Mouse (Mus musculus): ENCODE measurements around the gene Ccdc92b. TPM values are rescaled to one million over a fixed set of nuclear protein-coding genes. Genes with fewer than 3 reads are reported as not detected.

Ccdc92b gene
- total and polyA plus RNA-seq, 3 experiments: not detected

- TF ChIP-seq JUND (conservative IDR thresholded peaks at IDR 0.05; ENCODE audit: low read depth, low read length): peak; percentile 64
- TF ChIP-seq JUN (IDR thresholded peaks at IDR 0.05; ENCODE audit: insufficient read depth, low read depth, low read length): peak; percentile 18; the same call in 1 of the 2 replicates
- TF ChIP-seq MAZ (IDR thresholded peaks at IDR 0.05; ENCODE audit: low read depth, low read length): no peak
- TF ChIP-seq CHD2 (IDR thresholded peaks at IDR 0.05; ENCODE audit: low read length): no peak
- Histone ChIP-seq H3K4me2 (ENCODE audit: insufficient read depth, low read depth, poor library complexity, severe bottlenecking) (no peak overlapping the region), H3K9me3 (replicated peaks; ENCODE audit: low read length) (peaks cover 17% of the 10 kb centered on the region), H3K9ac (ENCODE audit: insufficient read depth, low read depth) (no peak overlapping the region), H3K27me3 (replicated peaks) (no peaks in the 10 kb centered on the region), H3K4me3 (replicated peaks in 1 of 3; ENCODE audit: low read depth in 2 of 3, low read length in 2 of 3, poor library complexity in 1 of 3) (no peak overlapping the region), H3K79me2 (replicated peaks; ENCODE audit: control insufficient read depth, extremely low read depth, insufficient read depth, poor library complexity, severe bottlenecking) (peaks cover 57% of the 10 kb centered on the region), H3K27ac (ENCODE audit: insufficient read depth, low read depth) (no peak overlapping the region), H3K4me1 (ENCODE audit: control insufficient read depth in 1 of 2, insufficient read depth in 2 of 2) (peaks cover 28 to 49% of the 10 kb centered on the region in 2 experiments), H3K36me3 (replicated peaks in 1 of 2; ENCODE audit: control insufficient read depth in 1 of 2, insufficient read depth in 1 of 2, low read length in 1 of 2) (peaks cover 47 to 99% of the 10 kb centered on the region in 2 experiments)
- DNase-seq (ENCODE audit: extremely low read depth): no peak
- in situ Hi-C loops (cut with MboI; ENCODE audit: low pct_ligation_motif_present, low pct_unique_long_range_greater_than_20kb, low sequenced_read_pairs) (no loop called here), dilution Hi-C loops (cut with MboI; ENCODE audit: extremely low pct_ligation_motif_present, extremely low pct_unique_long_range_greater_than_20kb, low sequenced_read_pairs) (no loop called here)
These were observed 36.5 kb downstream of the Ccdc92b start for GRCm38 (mm10) chr11:74655941-74656340.

GRCm38 (mm10) chr11:74660336-74660735 is 40.9 kb downstream of the Ccdc92b start:
- Histone ChIP-seq H3K9ac (ENCODE audit: insufficient read depth, low read depth) (no peak overlapping the region), H3K79me2 (replicated peaks; ENCODE audit: control insufficient read depth, extremely low read depth, insufficient read depth, poor library complexity, severe bottlenecking) (peaks cover 13% of the 10 kb centered on the region), H3K4me3 (replicated peaks in 1 of 3; ENCODE audit: low read depth in 2 of 3, low read length in 2 of 3, poor library complexity in 1 of 3) (no peak overlapping the region), H3K4me2 (ENCODE audit: insufficient read depth, low read depth, poor library complexity, severe bottlenecking) (no peak overlapping the region), H3K4me1 (ENCODE audit: control insufficient read depth in 1 of 2, insufficient read depth in 2 of 2) (peaks cover 6% of the 10 kb centered on the region in 2 experiments; a peak in 2 of 4 replicates), H3K9me3 (replicated peaks; ENCODE audit: low read length) (peaks cover 17% of the 10 kb centered on the region), H3K27ac (ENCODE audit: insufficient read depth, low read depth) (no peak overlapping the region), H3K36me3 (replicated peaks in 1 of 2; ENCODE audit: control insufficient read depth in 1 of 2, insufficient read depth in 1 of 2, low read length in 1 of 2) (peaks cover 86 to 100% of the 10 kb centered on the region in 2 experiments), H3K27me3 (replicated peaks) (no peaks in the 10 kb centered on the region)
- dilution Hi-C loops (cut with MboI; ENCODE audit: extremely low pct_ligation_motif_present, extremely low pct_unique_long_range_greater_than_20kb, low sequenced_read_pairs) (no loop called here), in situ Hi-C loops (cut with MboI; ENCODE audit: low pct_ligation_motif_present, low pct_unique_long_range_greater_than_20kb, low sequenced_read_pairs) (no loop called here)
- no peak for DNase-seq (ENCODE audit: extremely low read depth)
- TF ChIP-seq IRF4 (IDR thresholded peaks at IDR 0.05; ENCODE audit: low read depth, low read length): no peak
- TF ChIP-seq CHD1 (IDR thresholded peaks at IDR 0.05; ENCODE audit: low read depth, low read length): no peak
- no peak for TF ChIP-seq JUND (conservative IDR thresholded peaks at IDR 0.05; ENCODE audit: low read depth, low read length)
- no peak for TF ChIP-seq POLR2AphosphoS2 (IDR thresholded peaks at IDR 0.05; ENCODE audit: low read depth, low read length)

DNA sequence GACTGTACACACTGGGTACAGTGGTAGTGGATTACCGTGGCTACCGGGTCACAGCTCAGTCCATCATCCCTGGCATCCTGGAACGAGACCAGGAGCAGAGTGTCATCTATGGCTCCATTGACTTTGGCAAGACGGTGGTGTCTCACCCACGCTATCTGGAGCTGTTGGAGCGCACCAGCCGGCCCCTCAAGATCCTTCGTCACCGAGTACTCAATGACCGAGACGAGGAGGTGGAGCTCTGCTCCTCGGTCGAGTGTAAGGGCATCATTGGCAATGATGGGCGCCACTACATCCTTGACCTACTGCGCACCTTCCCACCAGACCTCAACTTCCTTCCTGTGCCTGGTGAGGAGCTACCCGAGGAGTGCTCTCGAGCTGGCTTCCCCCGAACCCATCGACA is 42.2 kb downstream of the Ccdc92b start:
- H3K27me3 ChIP-seq (replicated peaks): no peaks in the 10 kb centered on the region
- H3K9ac ChIP-seq (ENCODE audit: insufficient read depth, low read depth): no peak overlapping the region
- H3K79me2 ChIP-seq (replicated peaks; ENCODE audit: control insufficient read depth, extremely low read depth, insufficient read depth, poor library complexity, severe bottlenecking): peaks cover under 1% of the 10 kb centered on the region; the same call in 1 of the 2 replicates
- H3K9me3 ChIP-seq (replicated peaks; ENCODE audit: low read length): peaks cover 13% of the 10 kb centered on the region
- dilution Hi-C loops (cut with MboI; ENCODE audit: extremely low pct_ligation_motif_present, extremely low pct_unique_long_range_greater_than_20kb, low sequenced_read_pairs) (no loop called here), in situ Hi-C loops (cut with MboI; ENCODE audit: low pct_ligation_motif_present, low pct_unique_long_range_greater_than_20kb, low sequenced_read_pairs) (no loop called here)
- no peaks in the 10 kb centered on the region for H3K4me1 ChIP-seq (ENCODE audit: control insufficient read depth in 1 of 2, insufficient read depth in 2 of 2)
- no peak for TF ChIP-seq JUND (conservative IDR thresholded peaks at IDR 0.05; ENCODE audit: low read depth, low read length)
- TF ChIP-seq PAX5 (IDR thresholded peaks at IDR 0.05; ENCODE audit: low read length): no peak
- TF ChIP-seq USF2 (conservative IDR thresholded peaks at IDR 0.05; ENCODE audit: low read depth, low read length): no peak
- no peak for TF ChIP-seq TBP (conservative IDR thresholded peaks at IDR 0.05; ENCODE audit: low read depth, low read length)
- TF ChIP-seq MAZ (IDR thresholded peaks at IDR 0.05; ENCODE audit: low read depth, low read length): no peak
- TF ChIP-seq MAX (IDR thresholded peaks at IDR 0.05; ENCODE audit: low read length): no peak
- TF ChIP-seq ZNF384 (IDR thresholded peaks at IDR 0.05; ENCODE audit: low read depth, low read length): no peak
- no peak for TF ChIP-seq MEF2A (IDR thresholded peaks at IDR 0.05; ENCODE audit: borderline replicate concordance, low read depth, low read length)
- TF ChIP-seq IRF4 (IDR thresholded peaks at IDR 0.05; ENCODE audit: low read depth, low read length): no peak
- no peak overlapping the region for H3K4me2 ChIP-seq (ENCODE audit: insufficient read depth, low read depth, poor library complexity, severe bottlenecking)
- H3K4me3 ChIP-seq (replicated peaks in 1 of 3; ENCODE audit: low read depth in 2 of 3, low read length in 2 of 3, poor library complexity in 1 of 3): no peak overlapping the region
- no peak overlapping the region for H3K27ac ChIP-seq (ENCODE audit: insufficient read depth, low read depth)
- DNase-seq (ENCODE audit: extremely low read depth): no peak
- H3K36me3 ChIP-seq (replicated peaks in 1 of 2; ENCODE audit: control insufficient read depth in 1 of 2, insufficient read depth in 1 of 2, low read length in 1 of 2): peaks cover 91 to 100% of the 10 kb centered on the region in 2 experiments

Data from CH12.LX (cell line).